Mouse (Mus musculus): ENCODE measurements at regions not wholly inside any gene's neighbourhood (a gene's known extent, or its start where the extent isn't known, plus 50 kb on each side); places are given as distances from the start of the nearest gene placed in this dataset.

GRCm38 (mm10) chr9:120628794-120629560 is 57.7 kb downstream of the Rpl14 start:
- no peak for DNase-seq (ENCODE audit: low spot score)

DNA sequence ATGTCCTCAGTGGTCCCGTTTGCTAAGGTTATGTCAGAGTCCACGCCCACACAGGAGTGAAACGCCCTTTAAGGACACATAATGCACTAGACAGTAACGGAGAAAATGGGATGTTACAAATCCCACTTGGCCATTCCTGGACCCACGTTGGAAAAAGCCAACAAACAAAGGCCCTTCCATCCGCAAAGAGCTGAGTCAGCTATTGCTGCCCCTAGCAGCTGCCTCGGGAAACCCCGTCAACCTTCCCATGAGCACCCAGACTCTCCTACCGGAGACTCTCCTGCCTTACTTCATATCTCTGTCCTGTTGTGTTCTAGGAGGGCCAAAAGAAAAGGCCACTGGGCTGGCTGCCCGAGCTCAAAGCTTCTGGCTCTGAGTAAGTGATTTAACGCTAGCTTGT is 58.4 kb downstream of the Rpl14 start:
- no peak for DNase-seq (ENCODE audit: low spot score)

DNA sequence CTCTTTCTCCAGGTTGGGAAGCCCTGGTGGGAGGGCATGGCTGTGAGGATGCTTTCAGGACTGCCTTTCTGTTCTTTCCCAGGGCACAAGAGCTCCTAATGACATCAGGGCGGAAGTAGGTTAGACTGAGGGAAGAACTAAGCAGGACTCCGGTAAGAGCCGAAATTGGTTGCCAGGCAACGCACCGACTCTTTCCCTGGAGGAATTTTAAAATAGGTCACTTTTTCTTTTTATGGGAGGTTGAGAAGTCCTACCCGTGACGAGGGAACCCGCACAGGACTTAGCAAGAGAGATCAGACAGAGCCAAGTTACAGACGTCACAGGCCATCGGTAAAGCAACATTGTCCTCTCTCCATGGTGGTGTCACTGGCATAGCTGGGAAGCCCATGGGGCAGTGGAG is 61.6 kb downstream of the Rpl14 start:
- no peak for DNase-seq (ENCODE audit: low spot score)

DNA sequence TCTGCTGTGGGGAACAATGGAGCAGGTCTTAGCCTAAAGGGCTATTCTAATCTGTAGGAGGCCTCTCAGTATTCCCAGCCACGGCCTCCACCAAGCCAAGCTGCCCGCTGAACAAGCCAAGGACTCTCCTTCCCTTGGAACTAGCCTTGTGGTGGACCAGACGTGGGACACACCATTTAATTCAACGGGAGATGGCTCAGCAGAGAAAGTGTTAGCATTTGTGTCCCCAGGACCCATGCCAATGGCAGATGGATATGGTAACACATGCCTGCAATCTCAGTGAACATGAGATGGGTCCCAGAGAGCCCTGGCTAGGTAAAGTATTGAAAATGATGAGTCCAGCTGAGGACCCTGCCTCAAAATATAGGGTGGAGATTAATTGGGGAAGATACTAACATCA is 71.4 kb downstream of the Rpl14 start:
- no peak for DNase-seq (ENCODE audit: low spot score)

DNA sequence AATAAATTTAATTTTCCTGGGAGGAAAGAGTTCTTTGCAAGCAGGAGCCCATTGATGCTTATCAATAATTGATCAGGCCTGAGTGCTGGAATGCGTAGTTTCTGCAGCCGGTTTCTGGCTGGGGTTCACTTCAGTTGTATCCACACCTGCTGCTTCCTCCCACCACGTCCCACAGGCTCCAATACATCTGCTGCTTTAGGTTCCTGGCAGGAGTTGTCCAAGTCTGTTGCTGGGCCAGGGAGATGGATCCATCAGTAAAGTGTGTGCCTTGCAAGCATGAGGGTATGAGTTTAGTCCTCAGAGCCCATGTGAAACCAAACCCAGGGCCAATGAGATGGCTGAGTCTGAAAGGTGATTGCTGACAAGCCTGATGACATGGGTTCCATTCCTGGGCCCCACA is 72.1 kb downstream of the Rpl14 start:
- no peak for DNase-seq (ENCODE audit: low spot score)

DNA sequence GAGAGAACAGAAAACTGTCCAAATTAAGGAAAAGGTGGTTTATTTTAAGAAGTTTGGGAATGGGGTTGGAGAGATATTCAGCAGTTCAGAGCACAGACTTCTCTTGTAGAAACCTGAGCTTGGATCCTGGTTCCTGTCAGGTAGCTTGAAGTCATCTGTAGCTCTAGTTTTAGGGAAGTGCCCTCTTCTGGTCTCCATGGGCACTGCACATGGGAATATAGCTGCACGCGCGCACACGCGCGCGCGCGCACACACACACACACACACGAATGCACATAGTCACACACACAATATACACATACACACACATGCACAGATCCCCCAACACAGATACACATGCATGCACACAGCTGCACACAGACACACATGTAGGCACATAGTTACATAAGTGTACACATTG is 74.5 kb downstream of the Rpl14 start:
- no peak for DNase-seq (ENCODE audit: low spot score)

DNA sequence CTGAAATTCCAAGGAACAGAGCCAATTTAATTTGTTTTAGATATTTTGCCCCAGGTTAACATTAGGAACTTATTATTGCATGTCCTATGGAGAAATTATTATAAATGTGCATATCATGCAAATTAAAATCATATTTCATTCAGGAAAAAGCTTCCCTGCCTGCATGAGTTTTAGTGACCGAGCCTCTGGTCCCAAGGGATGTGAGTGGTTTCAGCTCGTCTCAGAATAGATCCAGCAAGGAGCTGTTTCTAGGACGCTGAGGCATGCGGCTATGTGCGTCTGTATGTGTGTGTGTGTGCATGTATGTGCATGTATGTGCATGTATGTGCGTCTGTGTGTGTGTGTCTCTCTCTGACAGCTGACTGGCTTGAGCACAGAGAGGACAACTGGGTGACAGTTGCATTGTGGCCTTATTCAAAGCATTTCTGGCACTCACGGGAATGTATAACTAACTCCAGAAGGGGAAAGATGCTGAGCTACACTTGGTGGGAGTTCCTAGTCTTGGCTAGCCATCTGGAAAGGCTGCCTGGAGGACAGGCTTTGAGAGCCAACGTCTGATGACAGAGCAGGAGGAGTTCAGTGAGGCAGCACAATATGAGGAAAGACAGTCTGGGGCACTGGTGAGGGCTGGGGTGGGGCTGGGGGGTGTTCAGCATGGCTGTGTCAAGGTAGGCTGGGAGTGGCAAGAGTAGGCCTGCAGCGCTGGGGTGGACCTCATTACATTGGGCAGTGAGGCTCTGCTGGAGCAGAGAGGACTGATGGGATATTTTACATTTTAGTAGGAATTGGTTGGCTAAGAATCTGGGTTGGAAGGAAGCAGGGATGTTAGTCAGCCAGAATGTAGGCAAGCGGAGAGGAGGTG is 75.8 kb downstream of the Rpl14 start:
- DNase-seq (ENCODE audit: low spot score) = no peak

GRCm38 (mm10) chr9:120647668-120647955 is 76.4 kb downstream of the Rpl14 start:
- DNase-seq (ENCODE audit: low spot score) = no peak

DNA sequence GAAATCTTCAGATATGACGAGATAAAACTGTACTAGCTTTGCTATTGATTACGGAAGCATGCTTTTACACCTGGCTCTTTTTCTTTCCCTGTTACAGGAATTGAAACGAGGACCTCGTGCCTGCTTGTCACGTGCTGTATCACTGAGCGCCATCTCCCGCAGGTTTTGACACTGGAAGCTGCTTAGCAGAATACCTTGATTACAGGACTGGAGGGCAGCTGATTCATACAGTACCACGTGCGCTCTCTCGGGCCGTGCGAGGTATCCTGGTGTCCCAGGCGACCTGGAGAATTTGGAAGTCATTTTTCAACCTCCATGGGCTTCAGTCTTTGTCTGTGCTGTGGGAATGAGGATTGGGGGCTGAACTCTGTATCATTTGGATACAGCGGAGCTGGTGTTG is 81.5 kb downstream of the Rpl14 start:
- no peak for DNase-seq (ENCODE audit: low spot score)

GRCm38 (mm10) chr9:120653170-120653569 is 81.9 kb downstream of the Rpl14 start:
- DNase-seq (ENCODE audit: low spot score) = no peak

DNA sequence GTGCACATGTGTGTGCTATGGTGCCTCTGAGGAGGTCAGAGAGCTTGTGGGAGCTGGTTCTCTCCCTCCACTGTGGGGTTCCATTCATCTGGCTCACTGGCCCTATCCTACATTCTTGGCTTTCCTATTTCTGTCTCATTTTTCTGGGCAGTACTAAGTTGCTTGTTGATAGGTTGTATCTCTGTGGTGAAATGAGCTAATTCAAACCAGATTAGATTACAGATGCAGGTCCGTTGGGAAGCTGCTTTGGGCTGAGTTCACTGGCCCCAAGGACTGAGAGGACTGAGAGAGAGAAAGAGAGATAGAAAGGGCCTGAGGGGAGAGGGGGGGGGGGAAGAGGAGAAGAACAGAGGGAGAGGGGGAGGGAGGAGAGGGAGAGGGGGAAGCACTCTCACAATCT is 83.5 kb downstream of the Rpl14 start:
- DNase-seq (ENCODE audit: low spot score) = no peak

DNA sequence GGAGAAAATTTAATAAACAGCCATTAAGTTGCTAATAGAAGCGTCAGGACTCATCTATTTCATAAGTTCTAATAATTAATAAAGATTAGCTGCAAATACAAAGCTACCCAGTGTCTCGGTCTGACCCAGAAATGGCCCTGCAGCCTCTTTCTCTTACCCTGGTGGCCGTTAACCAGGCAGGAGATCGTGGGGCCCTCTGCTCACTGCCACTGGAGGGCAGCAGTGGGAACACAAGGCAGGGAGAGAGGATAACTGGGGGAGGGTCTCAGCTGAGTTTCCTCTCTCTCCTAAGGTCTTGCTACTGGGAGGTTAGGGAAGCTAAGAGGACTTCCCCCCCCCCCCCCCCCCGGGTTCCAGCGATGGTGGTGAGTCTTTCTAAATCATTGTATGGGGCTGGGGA is 85.7 kb downstream of the Rpl14 start:
- DNase-seq (ENCODE audit: low spot score) = peak; percentile 54

GRCm38 (mm10) chr9:120657786-120658185 is 86.5 kb downstream of the Rpl14 start:
- no peak for DNase-seq (ENCODE audit: low spot score)

- no peak for DNase-seq (ENCODE audit: low spot score)
Observed at GRCm38 (mm10) chr9:120658576-120658975, 87.3 kb downstream of the Rpl14 start.

DNA sequence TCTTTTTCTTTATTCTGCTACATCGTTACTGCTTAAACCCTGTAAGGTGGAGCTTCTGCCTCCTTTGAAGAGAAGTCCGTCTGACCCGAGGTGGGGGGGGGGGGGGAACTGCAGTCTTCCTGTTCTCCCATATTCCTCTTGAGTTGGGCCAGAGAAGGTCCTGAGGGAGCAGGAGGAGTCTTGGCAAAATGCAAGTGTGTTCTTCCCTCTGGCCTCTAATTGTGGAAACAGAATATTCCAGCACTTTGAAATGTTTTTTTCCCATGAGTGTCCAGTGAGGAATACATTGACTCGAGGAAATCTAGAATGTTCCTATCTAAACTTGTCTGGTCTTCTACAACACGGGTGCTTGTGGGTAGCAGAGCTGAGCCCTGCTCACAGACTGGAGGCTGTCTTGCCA is 90.0 kb downstream of the Rpl14 start:
- no peak for DNase-seq (ENCODE audit: low spot score)

- DNase-seq (ENCODE audit: low spot score) = no peak
Observed at GRCm38 (mm10) chr9:120661641-120662227, 90.5 kb downstream of the Rpl14 start.

DNA sequence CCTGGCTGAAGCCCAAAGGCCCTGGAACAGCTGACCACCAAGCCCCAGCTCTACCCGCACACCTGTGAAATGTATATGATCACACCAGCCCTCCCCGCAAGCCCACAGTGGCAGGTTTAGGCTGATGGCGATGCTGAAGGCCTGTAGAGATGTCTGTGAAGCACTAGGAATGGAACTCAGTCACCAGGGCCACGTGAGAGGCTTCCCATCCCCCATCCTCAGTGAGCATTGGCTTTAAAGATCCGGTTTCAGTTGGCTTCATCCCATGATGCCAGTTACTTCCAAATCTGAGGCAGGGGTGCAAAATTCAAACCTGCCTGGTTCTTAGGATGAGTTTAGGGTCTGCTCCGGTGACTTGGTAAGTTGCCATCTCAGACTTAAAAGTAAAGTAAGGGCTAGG is 91.9 kb downstream of the Rpl14 start:
- DNase-seq (ENCODE audit: low spot score) = no peak

DNA sequence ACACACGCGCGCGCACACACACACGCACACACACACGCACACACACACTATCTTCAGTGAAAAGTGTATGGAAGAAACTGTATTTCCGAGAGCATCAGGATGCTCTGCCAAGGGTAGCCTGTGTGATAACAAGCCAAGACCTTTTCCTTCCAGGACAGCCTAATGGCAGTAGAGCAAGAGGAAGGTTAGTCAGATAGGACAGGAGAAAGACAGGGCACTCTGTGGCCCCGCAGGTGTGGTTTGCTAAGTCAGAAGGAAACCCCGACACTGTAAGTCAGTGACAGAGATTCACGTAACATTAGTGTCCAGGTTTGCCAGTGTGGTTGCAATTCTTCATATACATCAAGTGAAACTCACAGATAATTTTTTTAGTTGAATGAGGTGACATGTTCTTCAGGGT is 92.8 kb downstream of the Rpl14 start:
- no peak for DNase-seq (ENCODE audit: low spot score)

- DNase-seq (ENCODE audit: low spot score) = no peak
Observed at GRCm38 (mm10) chr9:120672452-120672851, 101.2 kb downstream of the Rpl14 start.

DNA sequence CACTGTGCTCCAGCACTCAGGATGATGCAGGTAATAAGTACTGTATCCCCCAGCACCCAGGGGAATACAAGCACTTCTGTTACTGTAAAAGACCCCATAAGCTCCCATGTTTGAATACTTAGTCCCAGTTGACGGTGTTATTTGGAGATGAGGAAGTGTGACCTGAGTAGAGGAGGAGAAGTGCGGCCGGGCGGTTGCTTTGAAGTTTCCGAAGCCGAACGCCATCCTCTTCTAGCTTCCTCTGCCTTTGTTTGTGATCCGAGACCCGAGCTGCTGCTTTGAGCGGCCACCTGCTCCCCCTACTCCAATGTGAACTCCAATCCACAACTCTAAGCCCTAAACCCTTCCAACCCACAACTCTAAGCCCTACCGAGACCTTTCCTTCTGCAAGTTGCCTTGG is 103.6 kb downstream of the Rpl14 start:
- DNase-seq (ENCODE audit: low spot score) = no peak

GRCm38 (mm10) chr9:120675371-120676150 is 104.3 kb downstream of the Rpl14 start:
- DNase-seq (ENCODE audit: low spot score) = peak; percentile 38

- DNase-seq (ENCODE audit: low spot score) = no peak
Observed at GRCm38 (mm10) chr9:120676301-120676700, 105.1 kb downstream of the Rpl14 start.

DNA sequence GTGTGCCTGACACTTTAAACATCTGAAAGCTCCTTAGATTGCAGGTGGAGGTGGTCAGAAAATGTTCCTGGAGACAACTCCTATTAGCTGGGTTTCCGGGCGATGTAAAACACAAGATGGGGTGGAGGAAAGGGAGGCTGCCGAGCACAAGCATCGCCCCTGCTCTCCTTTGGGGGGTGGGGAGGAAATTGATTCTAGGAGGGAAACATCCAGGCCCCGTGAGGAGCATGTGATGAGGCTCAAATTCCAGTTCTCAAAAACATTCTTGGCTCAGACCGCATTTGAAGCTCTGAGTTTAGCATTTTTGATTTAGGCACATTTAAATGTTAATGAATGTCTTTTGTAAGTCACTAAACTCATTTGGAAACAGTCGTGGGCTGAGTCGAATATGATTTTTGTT is 105.5 kb downstream of the Rpl14 start:
- DNase-seq (ENCODE audit: low spot score) = no peak

Measured in MN1 (cell line).